Mouse (Mus musculus) left cerebral cortex, postnatal 10 days (tissue): ENCODE measurements around the gene Gm45837. TPM values are rescaled to one million over a fixed set of nuclear protein-coding genes. Genes with fewer than 3 reads are reported as not detected.

ENCODE experiments used
- DNase-seq, 2 experiments: peaks; one replicate each; pipeline ENCODE4 v3.0.0; 2021 to 2022; ENCODE audit warnings: low spot score in 2 of 2, mixed read lengths in 1 of 2; ENCODE audit errors: extremely low spot score in 1 of 2
- intact Hi-C: fragments of 180-260 bp; cut with DNase I; formaldehyde crosslinking; loops from one replicate; pipeline ENCODE4 v1.15.1; 2025
- total RNA-seq, 2 experiments: library from RNA; stranded (reverse); gene quantifications; 2 replicates each; pipeline ENCODE4 v1.2.3; 2021

The Gm45837 gene
- total RNA-seq, 2 experiments from 2014 or later = 1.1 to 1.8 TPM

GRCm38 (mm10) chr7:101422069-101422468 is 11.4 kb downstream of the Gm45837 start:
- intact Hi-C loops = no loop called here
- no peak for DNase-seq

DNA sequence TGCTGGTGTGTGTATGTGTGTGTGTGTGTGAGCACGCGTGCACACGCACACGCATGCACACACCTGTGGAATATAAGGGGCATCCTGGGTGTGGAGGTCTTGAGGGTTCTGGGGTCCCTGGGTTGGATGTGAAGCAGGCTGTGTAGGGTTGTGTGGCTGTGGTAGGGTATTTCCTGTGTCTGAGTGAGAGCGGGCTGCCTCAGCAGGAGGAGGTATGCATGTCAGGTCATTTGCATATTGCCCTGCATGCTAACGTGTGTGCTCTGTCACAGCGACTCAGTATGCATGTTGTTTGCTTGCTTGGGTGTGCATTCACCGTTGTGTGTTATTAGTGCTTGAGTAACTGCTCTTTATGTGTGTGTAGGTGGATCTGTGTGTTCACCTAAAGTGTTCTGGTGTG is 12.0 kb downstream of the Gm45837 start:
- DNase-seq = no peak
- intact Hi-C loops = no loop called here

GRCm38 (mm10) chr7:101423970-101424369 is 13.3 kb downstream of the Gm45837 start:
- DNase-seq = no peak
- intact Hi-C loops = no loop called here

DNA sequence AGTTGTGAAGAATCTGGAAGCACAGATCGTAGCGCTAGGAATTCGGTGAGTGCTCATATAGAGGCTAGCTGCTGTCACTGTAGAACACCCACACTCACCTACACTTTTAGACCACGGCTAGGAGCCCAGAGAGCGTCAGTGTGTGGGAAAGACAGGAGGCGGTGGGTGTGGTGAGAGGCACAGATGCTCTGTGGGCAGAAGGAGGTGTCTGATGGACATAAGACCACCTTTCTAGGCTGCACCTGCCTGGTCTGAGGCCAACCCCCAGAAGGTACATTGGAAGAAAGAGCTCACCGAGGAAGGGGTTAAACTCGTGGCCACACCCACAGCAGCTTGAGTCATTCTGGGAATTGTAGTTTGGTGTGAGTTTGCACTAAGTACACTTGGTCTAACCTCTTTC is 16.0 kb downstream of the Gm45837 start:
- intact Hi-C loops = loop anchor here (2.0 kb wide), 1 partner anchor 116 kb away; no protein-coding TSS in a partner anchor
- DNase-seq = no peak

DNA sequence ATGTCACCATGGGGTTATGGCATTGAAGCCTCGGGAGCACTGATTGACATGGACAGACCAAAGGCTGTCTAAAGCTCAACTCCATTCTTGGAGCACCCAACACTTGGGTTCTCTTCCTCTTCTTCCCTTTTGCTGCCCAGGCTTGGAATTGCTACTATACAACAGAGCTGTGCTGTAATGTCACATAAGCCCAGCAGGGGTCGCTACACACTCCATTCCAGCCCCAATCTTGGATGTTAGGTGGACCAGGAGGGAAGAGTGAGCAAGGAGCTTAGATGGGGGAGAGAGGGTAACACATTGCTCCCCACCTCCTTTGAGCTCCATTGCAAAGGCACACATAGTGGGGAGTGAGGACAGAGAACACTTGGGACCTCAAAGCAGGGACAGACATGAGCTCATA is 17.1 kb downstream of the Gm45837 start:
- no peak for DNase-seq
- intact Hi-C loops = loop anchor here (2.0 kb wide), 1 partner anchor 115 kb away; no protein-coding TSS in a partner anchor

GRCm38 (mm10) chr7:101435038-101435437 is 24.4 kb downstream of the Gm45837 start:
- intact Hi-C loops = no loop called here

GRCm38 (mm10) chr7:101437876-101438275 is 27.2 kb downstream of the Gm45837 start:
- no peak for DNase-seq
- intact Hi-C loops = no loop called here

More at GRCm38 (mm10) chr7:101435038-101435437, 24.4 kb downstream of the Gm45837 start:
- DNase-seq = no peak

GRCm38 (mm10) chr7:101443093-101443492 is 32.4 kb downstream of the Gm45837 start:
- no peak for DNase-seq
- intact Hi-C loops = no loop called here

- DNase-seq = no peak
- intact Hi-C loops = no loop called here
These were observed 33.5 kb downstream of the Gm45837 start for GRCm38 (mm10) chr7:101444211-101444610.

GRCm38 (mm10) chr7:101449855-101450254 is 39.2 kb downstream of the Gm45837 start:
- intact Hi-C loops = loop anchor here (2.0 kb wide), 2 partner anchors 53 to 91 kb away; no protein-coding TSS in a partner anchor
- no peak for DNase-seq

GRCm38 (mm10) chr7:101450422-101451401 is 40.0 kb downstream of the Gm45837 start:
- DNase-seq = peak; percentile 79 to 90
- intact Hi-C loops = loop anchor here (2.0 kb wide), 2 partner anchors 52 to 90 kb away; no protein-coding TSS in a partner anchor

DNA sequence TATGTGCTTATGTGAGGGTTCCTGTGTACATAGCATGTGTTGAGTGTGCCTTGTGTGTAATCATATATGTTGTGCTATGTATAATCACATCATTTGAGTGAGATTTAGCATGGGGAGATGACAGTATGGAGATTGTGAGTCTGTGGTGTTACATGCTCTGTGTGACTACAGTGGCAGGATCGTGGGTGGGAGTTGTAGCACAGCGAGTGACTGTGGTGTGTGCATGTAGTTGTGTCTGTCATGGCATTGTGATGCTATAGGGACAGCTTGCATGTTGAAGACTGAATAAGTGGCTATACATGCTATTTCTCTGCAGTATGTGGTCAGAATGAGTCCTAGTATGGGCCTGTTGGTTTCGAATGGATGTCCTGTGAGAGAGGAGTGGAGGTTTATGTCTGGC is 42.0 kb downstream of the Gm45837 start:
- DNase-seq = no peak
- intact Hi-C loops = no loop called here

- intact Hi-C loops = no loop called here
- DNase-seq = no peak
These were observed 42.6 kb downstream of the Gm45837 start for GRCm38 (mm10) chr7:101453296-101453695.

DNA sequence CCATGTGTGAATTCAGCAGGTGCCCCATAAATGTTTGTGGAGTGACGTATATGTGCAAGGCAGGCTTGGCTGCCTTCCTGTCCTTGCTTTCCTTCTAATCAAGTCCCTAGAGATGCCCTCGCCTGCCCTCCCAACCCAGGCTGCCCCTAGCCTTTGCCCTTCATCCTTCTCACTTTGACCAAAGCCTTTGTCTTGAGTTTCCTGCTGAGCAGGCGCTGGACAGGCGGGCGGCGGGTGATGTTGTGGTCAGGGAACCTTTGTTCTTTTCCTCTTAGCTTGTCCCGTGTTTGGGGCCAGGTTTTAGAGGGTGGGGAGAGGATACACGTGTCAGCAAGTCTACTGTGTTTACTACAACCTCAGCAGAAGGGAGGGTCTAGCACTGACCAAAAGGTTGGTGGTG is 43.0 kb downstream of the Gm45837 start:
- peak in 1 of 2 experiments; percentile 77 for DNase-seq
- intact Hi-C loops = no loop called here

GRCm38 (mm10) chr7:101454479-101454878 is 43.8 kb downstream of the Gm45837 start:
- intact Hi-C loops = no loop called here

DNA sequence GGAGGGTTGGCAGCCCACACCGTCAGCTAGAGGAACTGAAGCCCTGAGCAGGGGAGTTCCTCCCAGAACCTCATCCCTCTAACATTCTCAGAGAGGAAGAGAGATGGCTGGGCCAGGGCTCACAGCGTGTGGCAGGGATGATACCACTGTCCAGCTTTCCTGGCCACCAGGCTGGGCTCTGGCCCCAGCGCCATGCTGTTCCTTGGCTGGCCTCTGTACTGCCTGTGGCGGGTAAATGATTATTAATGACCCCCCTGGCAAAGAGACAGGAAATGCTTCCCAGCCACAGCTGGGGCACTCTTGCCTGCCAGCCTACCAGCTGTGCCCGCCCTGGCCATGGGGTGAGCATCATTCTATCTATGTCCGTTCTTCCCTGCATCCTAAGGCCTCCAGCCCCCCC is 44.5 kb downstream of the Gm45837 start:
- no peak for DNase-seq
- intact Hi-C loops = no loop called here

More at GRCm38 (mm10) chr7:101454479-101454878, 43.8 kb downstream of the Gm45837 start:
- no peak for DNase-seq

GRCm38 (mm10) chr7:101456318-101456717 is 45.6 kb downstream of the Gm45837 start:
- DNase-seq = no peak
- intact Hi-C loops = no loop called here

DNA sequence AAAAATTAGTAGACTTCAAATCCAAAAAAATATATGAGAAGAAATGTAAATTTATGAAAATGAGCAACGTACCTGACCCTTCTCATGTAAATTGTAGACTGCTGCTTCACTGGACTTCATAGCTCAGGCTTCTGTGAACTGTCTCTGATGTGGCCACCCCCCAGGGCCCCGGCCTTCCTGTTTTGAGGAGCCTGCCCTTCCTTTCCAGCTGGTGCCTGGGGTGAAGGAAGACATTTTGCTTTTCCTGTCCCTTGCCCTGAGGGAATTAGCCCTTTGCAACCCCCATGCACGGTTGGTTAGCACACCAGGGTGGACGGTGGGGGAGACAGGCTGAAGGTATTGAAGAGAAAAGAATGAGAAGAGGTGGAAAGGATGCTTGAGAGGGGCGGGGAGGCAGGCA is 46.1 kb downstream of the Gm45837 start:
- DNase-seq = peak in 1 of 2 experiments; percentile 83
- intact Hi-C loops = no loop called here

- DNase-seq = no peak
- intact Hi-C loops = no loop called here
These were observed 46.6 kb downstream of the Gm45837 start for GRCm38 (mm10) chr7:101457283-101457682.

GRCm38 (mm10) chr7:101457801-101458200 is 47.1 kb downstream of the Gm45837 start:
- intact Hi-C loops = no loop called here
- peak in 1 of 2 experiments; percentile 67 for DNase-seq
